Mouse (Mus musculus) bone marrow, adult 2 months (tissue): Measurements from ENCODE around the gene Rrbp1.

ENCODE experiments used
- CTCF ChIP-seq: fragments of 200-500 bp; IDR thresholded peaks from 2 replicates; pipeline ENCODE4 v1.5.1; 2011; ENCODE audit warnings: low read length, control low read depth; ENCODE audit not compliant: control insufficient read depth, insufficient read depth
- POLR2A ChIP-seq: fragments of 200-500 bp; IDR thresholded peaks from 2 replicates; pipeline ENCODE4 v1.6.1; 2011; ENCODE audit warnings: low read depth, mild to moderate bottlenecking, control low read depth, low read length, borderline replicate concordance; ENCODE audit not compliant: control insufficient read depth

DNA sequence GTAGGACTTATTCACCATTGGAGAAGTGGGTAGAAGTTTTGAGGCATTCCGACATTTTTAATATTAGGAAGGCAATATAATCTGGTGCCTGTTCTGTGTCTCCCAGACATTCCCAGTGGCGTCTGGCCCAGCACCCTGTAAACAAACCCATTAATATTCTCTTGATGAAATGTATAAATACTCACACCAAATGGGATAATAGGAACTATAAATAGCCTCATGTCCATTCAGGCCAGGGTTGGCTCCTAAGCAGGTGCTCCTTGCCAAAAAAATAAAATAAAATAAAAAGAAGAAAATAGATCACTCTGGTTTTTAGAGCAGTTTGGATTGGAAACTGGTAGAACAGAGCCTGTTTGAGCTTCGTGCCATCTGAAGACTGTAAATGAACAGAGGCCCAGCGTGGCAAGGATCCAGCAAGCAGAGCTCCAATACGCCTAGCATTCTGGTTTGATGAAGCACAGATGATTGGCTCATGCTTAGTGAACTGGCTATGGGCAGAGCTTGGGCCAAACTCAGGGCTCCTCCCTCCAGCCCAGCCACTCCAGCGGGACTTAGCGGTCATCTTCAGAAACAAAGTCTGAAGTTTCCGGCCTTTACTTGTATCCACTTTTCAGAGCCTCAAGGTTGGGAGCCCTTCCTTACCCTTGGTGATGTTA lies 41.5 kb upstream of the Rrbp1 start:
- TF ChIP-seq CTCF (no peak), POLR2A (no peak)
